Mouse (Mus musculus) gastrocnemius, adult 18-20 months (tissue): ENCODE data around the gene Ddx55. TPM values are rescaled to one million over a fixed set of nuclear protein-coding genes. Genes with fewer than 3 reads are reported as not detected.

Experiments used
- DNase-seq: peaks from one replicate; pipeline ENCODE4 v3.0.0; 2021; ENCODE audit warnings: low spot score
- total RNA-seq, 2 experiments: library from RNA; stranded (reverse); gene quantifications; 2 replicates each; pipeline ENCODE4 v1.2.3; 2021

The Ddx55 gene
- total RNA-seq, 2 experiments from 2014 or later: 4.1 to 4.2 TPM

DNA sequence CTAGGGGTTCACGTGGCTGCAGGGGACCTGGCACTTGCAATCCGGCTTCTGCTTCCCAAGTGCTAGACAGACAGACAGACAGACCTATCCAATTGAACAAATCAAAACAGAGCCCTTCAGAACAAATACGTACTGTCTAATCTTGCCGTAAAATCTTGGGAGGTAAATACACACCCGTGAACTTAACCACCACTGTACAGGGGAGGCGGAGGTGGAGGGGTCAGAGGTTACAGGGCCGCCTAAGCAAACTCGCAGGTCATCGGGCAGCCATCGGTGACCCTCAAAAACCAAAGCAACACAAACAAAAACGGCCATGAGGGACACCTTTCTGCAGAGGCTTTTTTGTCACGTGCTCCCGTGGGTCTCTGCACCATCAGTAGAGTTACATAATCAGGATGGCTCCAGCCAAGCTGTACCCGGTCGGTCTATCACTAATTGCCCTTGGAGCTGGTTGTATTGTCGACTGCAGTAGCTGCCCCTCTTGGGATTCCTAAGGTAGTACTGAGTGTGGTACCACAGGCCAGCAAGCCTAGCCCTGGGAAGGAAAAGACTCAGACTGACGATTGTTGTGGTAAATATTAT, 52.5 kb downstream of the Ddx55 start:
- DNase-seq: no peak

DNA sequence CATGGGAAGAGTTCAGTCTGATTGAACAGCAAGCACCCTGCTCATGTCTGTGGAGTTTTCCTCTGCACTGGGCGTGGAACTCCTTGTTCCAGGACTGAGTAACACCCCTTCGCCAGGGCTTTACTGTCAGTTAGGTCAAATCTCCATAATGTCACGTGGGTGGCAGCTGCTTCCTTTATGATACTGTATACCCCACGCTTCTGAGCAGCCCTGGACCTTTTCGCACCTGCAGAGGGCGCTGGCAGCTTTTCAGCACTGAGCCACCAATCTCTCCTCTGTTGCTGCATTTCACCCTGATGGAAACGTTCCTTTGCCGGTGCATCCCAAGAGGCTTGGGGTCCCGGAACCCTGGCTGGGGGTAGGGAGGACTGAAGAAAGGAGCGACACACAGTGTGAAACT, 58.3 kb downstream of the Ddx55 start:
- DNase-seq: no peak

DNA sequence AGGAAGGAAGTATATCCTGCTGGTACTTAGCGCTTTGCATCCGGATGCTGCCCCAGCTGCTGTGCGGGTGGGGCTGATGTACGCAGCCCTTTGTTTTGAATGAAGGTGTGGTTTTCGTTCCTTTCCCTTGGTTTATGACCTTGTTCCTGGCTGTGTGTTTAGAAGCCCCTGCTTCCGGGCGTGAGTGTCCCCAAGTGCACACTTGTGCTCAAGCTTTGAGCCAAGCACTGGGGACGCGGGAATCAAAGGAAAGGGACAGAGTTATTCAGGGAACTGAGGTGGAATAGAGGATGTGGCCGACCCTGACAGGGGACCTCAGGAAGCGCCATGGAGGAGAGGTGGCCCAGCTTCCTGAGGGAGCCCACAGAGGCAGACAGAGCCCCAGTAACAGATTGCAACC, 62.0 kb downstream of the Ddx55 start:
- DNase-seq: no peak

DNA sequence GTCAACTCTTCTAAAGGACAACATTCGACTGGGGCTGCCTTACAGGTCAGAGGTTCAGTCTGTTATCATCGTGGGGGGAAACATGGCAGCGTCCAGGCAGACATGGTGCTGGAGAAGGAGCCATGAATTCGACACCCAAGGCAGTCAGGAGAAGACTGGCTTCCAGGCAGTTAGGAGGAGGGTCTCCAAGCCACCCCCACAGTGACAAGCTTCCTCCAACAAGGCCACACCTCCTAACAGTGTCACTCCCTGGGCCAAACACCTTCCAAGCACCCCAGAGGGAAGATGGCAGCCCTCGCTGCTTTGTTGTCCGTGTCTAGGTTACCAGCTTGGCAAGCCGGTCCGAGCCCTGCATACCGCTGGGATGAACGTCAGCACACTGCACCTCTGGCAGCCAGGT, 66.0 kb downstream of the Ddx55 start:
- DNase-seq: no peak

Other genes starting within 250 kb of the Ddx55 start
- 1 to 10 TPM; 3.1 to 3.3 TPM for gene Mphosph9, start 224.9 kb upstream of the Ddx55 start, total RNA-seq
- gene 2810006K23Rik, start 224.8 kb upstream of the Ddx55 start, total RNA-seq: 1 to 10 TPM; 7.3 to 7.7 TPM
- gene Cdk2ap1, start 189.8 kb upstream of the Ddx55 start, total RNA-seq: 100 to 1,000 TPM; 146 to 161 TPM
- 10 to 100 TPM; 40.4 to 42.4 TPM for gene Sbno1, start 126.9 kb upstream of the Ddx55 start, total RNA-seq
- gene Kmt5a, start 112.9 kb upstream of the Ddx55 start, total RNA-seq: 100 to 1,000 TPM; 167 to 244 TPM
- gene Rilpl2, start 74.5 kb upstream of the Ddx55 start, total RNA-seq: 1 to 10 TPM; 4.6 to 5.6 TPM
- 10 to 100 TPM; 21.0 to 28.1 TPM for gene Snrnp35, start 69.7 kb upstream of the Ddx55 start, total RNA-seq
- gene Rilpl1, start 21.5 kb upstream of the Ddx55 start, total RNA-seq: 100 to 1,000 TPM; 261 to 262 TPM
- 100 to 1,000 TPM; 145 to 151 TPM for gene Tmed2, start 12.2 kb upstream of the Ddx55 start, total RNA-seq
- 10 to 100 TPM; 36.0 to 36.2 TPM for gene Eif2b1, start 26.3 kb downstream of the Ddx55 start, total RNA-seq
- 10 to 100 TPM; 17.0 to 18.1 TPM for gene Gtf2h3, start 26.3 kb downstream of the Ddx55 start, total RNA-seq
- gene Atp6v0a2, start 75.7 kb downstream of the Ddx55 start, total RNA-seq: 10 to 100 TPM; 31.2 to 33.2 TPM
- gene Dnah10, start 172.2 kb downstream of the Ddx55 start, total RNA-seq: under 1 TPM; 0.05 to 0.18 TPM